Mouse (Mus musculus): ENCODE results near the gene Zfp276.

DNA sequence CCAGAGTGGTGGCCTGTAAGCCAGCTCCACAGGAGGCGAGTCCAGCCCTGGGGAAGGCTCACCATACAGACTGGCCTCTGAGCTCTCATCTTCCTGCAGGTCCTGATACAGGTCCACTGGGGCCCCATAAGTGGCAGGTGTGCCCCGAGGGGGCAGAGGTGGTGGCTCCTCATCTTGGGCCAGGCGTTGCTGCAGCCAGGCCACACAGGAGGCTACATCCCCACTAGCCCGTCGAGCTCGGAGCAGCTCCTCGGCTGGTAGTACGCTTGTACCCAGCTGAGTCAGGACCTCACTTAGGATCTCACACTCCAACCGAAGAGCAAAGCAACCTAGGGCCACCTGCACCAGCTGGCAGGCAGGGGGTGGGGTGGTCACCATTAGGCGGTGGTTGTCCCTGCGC lies 20.2 kb upstream of the Zfp276 start:
- TF ChIP-seq CTCF (IDR thresholded peaks at IDR 0.05; ENCODE audit: low read depth) (no peak), EP300 (IDR thresholded peaks at IDR 0.05; ENCODE audit: low read depth) (no peak)

All from heart, postnatal 0 days (tissue).